Mouse (Mus musculus) T-helper 17 cell (primary cell): ENCODE measurements around the gene Tdp2.

Experiments
- in situ Hi-C, 2 experiments: fragments of 300-600 bp; cut with MboI, MseI; formaldehyde crosslinking; loops; 1 replicate in 1 of 2; 2 replicates in 1 of 2; pipeline ENCODE4 v1.15.1; 2025; ENCODE audit warnings: high pct_unique_total_duplicates in 2 of 2

Tdp2 gene

GRCm38 (mm10) chr13:24880208-24880607, 48.7 kb downstream of the Tdp2 start:
- in situ Hi-C loops: loop anchor here in 1 of 2 experiments (25.0 kb wide), 1 partner anchor 893 kb away; the partner anchor contains the start of gene Scgn

GRCm38 (mm10) chr13:24880704-24881103, 49.2 kb downstream of the Tdp2 start:
- in situ Hi-C loops: loop anchor here in 1 of 2 experiments (25.0 kb wide), 1 partner anchor 893 kb away; the partner anchor contains the start of gene Scgn

- in situ Hi-C loops: loop anchor here in 1 of 2 experiments (25.0 kb wide), 1 partner anchor 895 kb away; the partner anchor contains the start of gene Scgn
Measured at GRCm38 (mm10) chr13:24882411-24882810, 50.9 kb downstream of the Tdp2 start.

- in situ Hi-C loops: loop anchor here in 1 of 2 experiments (25.0 kb wide), 1 partner anchor 902 kb away; the partner anchor contains the start of gene Scgn
Measured at GRCm38 (mm10) chr13:24889554-24889953, 58.1 kb downstream of the Tdp2 start.
